Mouse (Mus musculus) lung, postnatal 25 days (tissue): Measurements from ENCODE around the gene Hexim2.

ENCODE experiments used
- DNase-seq: peaks from one replicate; pipeline ENCODE4 v3.0.0; 2022; ENCODE audit warnings: low spot score

The Hexim2 gene

GRCm38 (mm10) chr11:103131701-103132575 is at the start of gene Hexim2:
Hexim2 (plus strand) TSS chr11:103132429.
- no peak for DNase-seq

GRCm38 (mm10) chr11:103093306-103093705 is 38.9 kb upstream of the Hexim2 start:
- no peak for DNase-seq

DNA sequence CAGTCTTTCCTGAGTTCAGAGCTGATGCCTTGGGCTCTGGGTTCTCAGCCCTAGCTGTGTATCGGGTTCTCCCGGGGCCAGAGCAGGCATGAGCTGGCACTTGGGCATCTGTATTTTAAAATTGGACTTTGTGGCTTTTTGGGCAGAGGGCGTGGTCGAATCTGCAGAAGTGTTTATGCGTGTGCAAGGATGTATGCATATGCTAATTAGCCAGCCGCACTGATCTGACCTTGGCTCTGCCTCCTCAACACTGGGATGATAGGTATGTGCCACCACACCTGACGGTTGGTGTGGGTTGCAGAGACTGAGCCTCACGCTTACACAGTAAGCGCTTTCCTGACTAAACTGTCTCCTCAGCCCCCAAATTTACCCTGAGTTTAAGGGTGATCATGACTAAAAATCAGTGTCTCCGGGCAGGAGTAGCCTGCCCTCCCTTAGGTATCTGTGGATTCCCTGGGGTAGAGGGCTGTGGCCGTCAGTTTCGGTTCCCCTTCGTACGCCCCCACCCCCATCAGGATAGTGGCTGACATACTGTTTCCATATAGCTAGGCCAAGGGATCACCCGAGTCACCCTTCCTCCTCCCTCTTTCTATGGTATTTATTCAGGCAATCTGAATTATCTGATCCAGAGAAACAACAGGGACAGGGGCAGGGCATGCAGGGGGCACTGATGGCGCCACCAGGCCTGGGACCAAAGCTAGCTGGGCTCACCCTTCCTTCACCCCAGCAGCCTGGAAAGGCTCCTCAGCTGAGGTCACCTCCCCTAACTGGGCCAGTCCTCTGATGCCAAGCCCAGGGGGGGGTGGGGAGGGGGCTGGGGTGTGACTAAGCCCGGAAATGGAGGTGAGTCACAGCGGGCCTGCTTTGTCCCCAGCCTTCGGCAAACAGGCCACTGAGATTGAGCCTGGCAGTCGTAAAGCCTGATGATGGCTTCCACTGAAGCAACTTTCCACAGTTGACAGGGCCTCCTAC is 38.1 kb upstream of the Hexim2 start:
- no peak for DNase-seq

- DNase-seq, result no peak
Measured at GRCm38 (mm10) chr11:103095107-103095670, 37.0 kb upstream of the Hexim2 start.

- no peak for DNase-seq
Measured at GRCm38 (mm10) chr11:103095801-103096200, 36.4 kb upstream of the Hexim2 start.

DNA sequence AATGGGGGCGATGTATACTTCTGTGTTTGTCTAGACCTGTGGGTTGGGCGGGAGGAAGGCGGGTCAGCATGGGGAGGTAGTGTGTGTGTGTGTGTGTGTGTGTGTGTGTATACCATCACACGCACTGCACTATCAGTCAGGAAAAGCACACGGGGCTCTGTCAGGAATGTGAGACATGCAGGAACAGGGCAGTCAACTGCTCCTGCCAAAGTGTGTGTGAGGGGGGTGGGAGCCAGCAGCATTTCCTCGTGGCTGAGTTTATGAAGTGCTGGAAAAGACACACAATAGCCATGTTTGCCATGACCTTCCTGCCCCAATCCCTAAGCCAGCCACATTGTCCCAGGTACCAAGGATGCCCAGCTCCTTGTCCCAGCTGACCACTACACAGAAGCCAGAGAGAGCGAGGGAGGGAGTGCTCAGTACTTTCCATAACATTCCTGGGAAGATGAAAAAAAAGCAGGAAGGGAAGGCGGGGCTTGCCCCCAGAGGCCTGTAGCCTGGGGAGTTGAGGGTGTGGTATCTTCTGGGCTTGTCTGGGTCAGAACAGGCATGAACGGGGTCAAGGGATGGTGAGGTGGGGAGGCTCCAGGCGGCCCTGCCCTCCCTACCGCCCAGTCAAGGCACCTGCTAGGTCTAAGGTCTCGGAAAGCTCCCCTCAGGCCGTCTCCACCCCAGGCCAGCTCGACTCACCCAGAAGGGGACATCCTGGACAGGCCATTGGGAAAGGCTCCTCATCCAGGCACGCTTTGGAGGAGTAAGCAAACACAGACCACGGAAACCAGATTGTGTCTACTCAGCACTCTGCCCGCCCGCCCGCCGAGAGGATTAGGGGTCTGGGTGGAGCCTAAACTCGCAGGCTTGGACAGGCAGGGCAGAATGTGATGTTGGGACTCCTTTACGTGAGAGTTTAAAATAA is 35.0 kb upstream of the Hexim2 start:
- no peak for DNase-seq

- no peak for DNase-seq
Measured at GRCm38 (mm10) chr11:103098531-103099190, 33.6 kb upstream of the Hexim2 start.

DNA sequence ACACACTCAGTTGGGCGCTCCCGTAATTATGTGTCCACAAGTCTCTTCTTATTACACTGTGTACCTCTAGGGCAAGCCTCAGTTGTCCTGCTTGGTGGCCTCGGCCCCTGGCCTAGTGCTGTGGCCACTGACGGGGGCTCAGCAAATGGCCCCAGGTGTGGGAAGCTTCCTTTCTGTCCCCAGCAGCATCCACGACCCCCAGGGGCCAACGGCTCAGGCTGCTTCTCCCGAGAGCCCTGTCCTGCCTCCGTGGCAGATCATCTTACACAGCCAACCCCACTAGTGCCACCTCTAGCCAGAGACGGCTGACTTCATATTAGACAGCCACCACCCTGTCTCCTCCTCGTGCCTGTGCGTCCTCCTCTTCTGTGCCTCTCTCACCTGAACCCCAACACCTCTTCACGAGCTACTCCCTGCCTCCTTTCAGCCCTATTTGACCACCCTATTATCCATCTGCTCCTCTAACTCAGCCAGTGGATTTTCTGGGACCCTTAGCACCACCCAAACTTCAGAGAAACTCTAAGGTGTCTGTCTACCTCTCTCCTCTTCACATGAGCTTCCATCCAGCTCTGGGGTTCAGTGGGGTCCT is 32.8 kb upstream of the Hexim2 start:
- DNase-seq, result no peak

DNA sequence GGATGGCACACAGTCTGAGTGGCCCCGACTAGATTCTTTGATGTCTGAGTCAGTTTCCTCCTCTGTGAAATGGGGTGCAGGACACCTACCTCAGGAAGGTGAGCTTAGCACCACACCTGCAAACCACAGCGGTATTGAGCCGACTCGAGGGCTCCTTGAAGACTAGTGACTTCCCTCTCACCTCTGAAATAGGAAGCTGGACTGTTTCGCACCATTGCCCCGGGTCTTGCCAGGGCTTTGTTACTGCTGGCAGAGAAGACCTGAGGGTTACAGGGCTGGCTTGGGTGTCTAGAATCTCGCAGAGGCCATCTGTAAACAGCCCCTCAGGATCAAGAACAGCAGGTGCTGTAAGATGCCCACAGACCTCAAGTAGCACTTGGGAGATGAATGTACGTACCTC is 31.9 kb upstream of the Hexim2 start:
- DNase-seq, result no peak

GRCm38 (mm10) chr11:103101481-103101865 is 30.8 kb upstream of the Hexim2 start, which contains the start of the genes Plcd3 and Acbd4:
Plcd3 (minus strand) TSS chr11:103101658.
Acbd4 (plus strand) TSS chr11:103101682.
- DNase-seq, result peak; percentile 86

GRCm38 (mm10) chr11:103101866-103102501 is 30.2 kb upstream of the Hexim2 start:
- DNase-seq, result peak; percentile 69

GRCm38 (mm10) chr11:103102725-103103349 is 29.4 kb upstream of the Hexim2 start:
- DNase-seq, result peak; percentile 97

DNA sequence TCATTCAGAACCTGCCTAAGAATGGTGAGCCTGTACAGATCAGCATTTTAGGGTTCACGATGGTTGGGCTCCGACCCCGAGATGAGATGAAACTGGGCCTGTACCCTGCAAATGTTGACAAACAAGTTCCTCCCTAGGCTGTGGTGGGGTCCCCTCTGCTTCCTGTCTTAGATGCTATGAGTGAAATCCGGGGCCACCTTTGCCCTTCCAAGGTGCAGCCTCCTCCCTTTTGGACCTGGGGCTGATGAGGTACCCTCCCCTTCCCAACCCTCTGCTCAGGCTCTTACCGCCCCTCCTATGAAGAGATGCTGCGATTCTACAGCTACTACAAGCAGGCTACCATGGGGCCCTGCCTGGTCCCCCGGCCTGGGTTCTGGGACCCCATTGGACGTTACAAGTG is 28.6 kb upstream of the Hexim2 start:
- no peak for DNase-seq

GRCm38 (mm10) chr11:103104469-103104868 is 27.8 kb upstream of the Hexim2 start:
- no peak for DNase-seq

GRCm38 (mm10) chr11:103105180-103105725 is 27.0 kb upstream of the Hexim2 start:
- no peak for DNase-seq

DNA sequence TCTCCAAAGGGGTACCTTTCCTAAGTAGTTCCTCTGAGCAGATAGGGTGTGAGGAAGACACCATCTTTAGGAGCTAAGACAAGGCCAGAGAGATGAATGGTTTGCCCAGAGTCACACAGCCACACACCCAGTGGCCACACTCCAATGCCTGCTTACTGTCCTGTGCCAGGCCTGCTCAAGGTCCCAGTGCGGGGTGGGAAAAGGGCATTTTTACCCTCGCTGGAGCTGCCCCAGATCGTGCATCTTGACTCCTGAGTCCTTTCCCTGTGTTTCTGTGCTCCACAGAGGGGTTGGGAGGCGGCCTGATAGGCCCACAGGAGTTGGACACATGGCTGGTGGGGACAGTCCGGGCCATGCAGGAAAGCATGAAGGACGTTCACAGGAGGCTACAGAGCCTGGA is 26.4 kb upstream of the Hexim2 start:
- DNase-seq, result no peak

GRCm38 (mm10) chr11:103106386-103106785 is 25.8 kb upstream of the Hexim2 start:
- DNase-seq, result no peak

DNA sequence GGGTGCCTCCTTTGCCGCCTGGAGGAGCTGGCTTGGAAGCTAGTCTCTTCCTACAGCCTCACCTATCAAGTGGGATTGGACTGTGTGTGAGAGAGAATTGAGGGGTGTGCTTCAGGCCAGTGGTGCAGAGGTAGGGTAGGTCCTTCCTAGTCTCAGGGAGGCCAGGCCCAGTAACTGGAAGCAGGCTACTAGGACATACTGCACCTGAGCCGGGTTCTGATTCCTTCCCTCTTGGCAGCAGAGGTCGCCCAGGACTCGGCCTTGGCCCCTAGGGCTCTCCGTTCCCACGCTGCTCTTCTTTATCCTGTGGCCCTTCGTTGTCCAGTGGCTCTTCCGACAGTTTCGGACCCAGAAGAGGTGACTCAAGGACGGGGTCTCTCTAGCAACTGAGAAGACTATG is 20.9 kb upstream of the Hexim2 start:
- no peak for DNase-seq
